Mouse (Mus musculus): Measurements from ENCODE around the gene Fcrl1.

The Fcrl1 gene

GRCm38 (mm10) chr3:87411150-87411549 is 35.0 kb downstream of the Fcrl1 start:
- DNase-seq, result peak; percentile 55 to 61

- DNase-seq, result no peak
Observed at GRCm38 (mm10) chr3:87420645-87421044, 44.5 kb downstream of the Fcrl1 start.

GRCm38 (mm10) chr3:87422386-87422910 is 46.3 kb downstream of the Fcrl1 start:
- DNase-seq, result no peak

DNA sequence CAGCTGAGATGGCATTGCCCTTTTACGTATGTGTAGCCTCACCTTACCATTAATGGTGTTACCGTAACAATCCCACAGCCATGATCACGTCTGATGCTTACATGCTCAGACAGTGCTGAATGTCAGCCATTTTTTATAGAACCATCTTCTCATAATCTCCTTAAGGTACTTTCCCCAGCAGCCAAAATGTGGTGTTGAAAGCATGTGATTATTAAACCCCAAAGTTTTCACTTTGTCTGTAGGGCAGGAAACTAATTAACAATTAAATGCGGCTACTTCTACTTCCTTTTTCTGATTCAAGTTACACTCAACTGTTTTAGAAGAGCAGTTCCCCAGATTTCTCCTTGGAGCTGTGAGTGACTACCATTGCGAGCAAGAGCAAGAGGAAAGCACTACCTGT is 59.3 kb downstream of the Fcrl1 start, which contains the start of gene Fcrl5:
Fcrl5 (plus strand) TSS at position 295 of the 400 bp plus-strand sequence.
- DNase-seq, result no peak

- no peak for DNase-seq
Observed at GRCm38 (mm10) chr3:87440586-87440985, 64.4 kb downstream of the Fcrl1 start.

DNA sequence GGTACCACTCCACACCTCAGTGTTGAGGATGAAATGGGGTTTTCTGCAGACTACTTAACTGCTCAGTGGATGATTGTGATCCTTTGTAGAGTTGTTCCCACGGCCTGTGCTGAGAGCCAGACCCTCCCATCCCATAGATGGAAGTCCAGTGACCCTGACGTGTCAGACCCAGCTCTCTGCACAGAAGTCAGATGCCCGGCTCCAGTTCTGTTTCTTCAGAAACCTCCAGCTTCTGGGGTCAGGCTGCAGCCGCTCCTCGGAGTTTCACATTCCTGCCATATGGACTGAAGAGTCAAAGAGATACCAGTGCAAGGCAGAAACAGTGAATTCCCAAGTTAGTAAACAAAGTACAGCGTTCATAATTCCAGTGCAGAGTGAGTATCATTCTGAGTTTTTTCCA is 67.8 kb downstream of the Fcrl1 start:
- no peak for DNase-seq
